Mouse (Mus musculus): ENCODE results near the gene Actrt2.

DNA sequence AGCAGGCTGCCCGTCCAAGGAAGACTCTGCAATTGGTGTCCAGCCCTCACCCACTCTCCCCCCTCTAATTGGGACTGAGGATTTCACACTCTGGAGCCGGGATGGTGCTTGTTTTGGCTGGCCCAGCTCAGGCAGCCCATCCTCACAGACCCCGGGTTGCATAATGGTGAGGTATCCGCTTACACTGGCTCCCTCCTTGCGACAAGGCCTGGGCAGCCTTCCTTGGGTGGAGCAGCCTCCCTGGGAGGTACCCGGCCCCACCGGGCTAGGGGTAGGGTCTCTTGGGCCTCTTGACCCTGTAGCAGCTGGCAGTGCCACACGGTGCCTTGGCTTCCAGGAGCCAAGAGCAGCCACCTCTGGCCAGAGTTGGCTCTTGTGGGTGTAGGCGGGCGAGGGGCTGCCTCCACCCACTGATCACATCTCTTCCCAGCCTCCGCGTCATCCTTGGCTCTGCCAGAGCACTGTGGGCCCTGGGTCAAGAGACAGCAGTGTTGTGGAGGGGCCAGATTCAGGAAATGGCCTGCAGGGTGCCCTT, 4.9 kb downstream of the Actrt2 start:
- TF ChIP-seq CTCF (IDR thresholded peaks at IDR 0.05; ENCODE audit: control insufficient read depth, insufficient read depth, low read length) (no peak), POLR2A (IDR thresholded peaks at IDR 0.05; ENCODE audit: borderline replicate concordance, control insufficient read depth, low read depth, low read length) (no peak)
